In the genomic region with DNA sequence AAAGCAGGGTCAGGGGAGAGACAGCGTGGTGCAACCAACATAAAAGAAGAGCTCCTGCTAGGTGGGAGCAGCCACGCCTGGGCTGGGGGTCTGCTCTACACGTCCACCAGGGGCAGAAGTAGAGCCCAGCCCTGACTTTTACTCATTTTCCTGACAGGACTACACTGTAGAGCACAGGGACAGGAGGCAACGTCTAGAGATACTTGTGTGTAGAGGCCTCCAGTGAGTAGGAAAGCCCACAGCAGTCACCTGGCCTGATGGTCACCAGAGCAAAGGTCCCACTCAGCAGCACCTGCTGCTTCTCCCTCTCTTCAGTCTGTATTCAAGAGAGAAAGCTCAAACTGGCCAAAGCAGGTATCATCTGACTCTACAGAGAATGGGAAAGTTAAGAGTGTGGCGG, we compare ENCODE assay signal across 32 mouse cellular contexts.
"Had no signal": no experiment of that assay in that cellular context is flagged by ENCODE, and none has a peak within 500 bp of the region (broad histone marks: within the 10 kb centered on the region; RNA-seq: fewer than 3 reads in every experiment).

No protein-coding gene starts in this region.

- H3K9ac ChIP-seq: heart, embryonic 12.5 days; heart, embryonic 13.5 days; heart, embryonic 15.5 days; hindbrain, embryonic 12.5 days; hindbrain, embryonic 14.5 days; hindbrain, embryonic 15.5 days; kidney, embryonic 15.5 days had no signal

- H3K9me3 ChIP-seq: heart, embryonic 10.5 days; heart, embryonic 12.5 days; heart, embryonic 13.5 days; heart, embryonic 15.5 days; hindbrain, embryonic 10.5 days; hindbrain, embryonic 12.5 days; hindbrain, embryonic 15.5 days; kidney, embryonic 15.5 days had no signal

- ATAC-seq: hindbrain, embryonic 16.5 days; inflammation-experienced regulatory T-cells, adult 6 months had no signal

- H3K27me3 ChIP-seq: heart, embryonic 12.5 days; heart, embryonic 13.5 days; heart, embryonic 15.5 days; hindbrain, embryonic 12.5 days; hindbrain, embryonic 15.5 days; kidney, embryonic 15.5 days had no signal

- H3K4me2 ChIP-seq: heart, embryonic 11.5 days; heart, embryonic 12.5 days; heart, embryonic 13.5 days; heart, embryonic 15.5 days; hindbrain, embryonic 12.5 days; hindbrain, embryonic 14.5 days; hindbrain, embryonic 15.5 days; kidney, embryonic 15.5 days had no signal

- H3K4me3 ChIP-seq: heart, adult 2 months; heart, embryonic 10.5 days; heart, embryonic 12.5 days; heart, embryonic 13.5 days; heart, embryonic 15.5 days; hindbrain, embryonic 10.5 days; hindbrain, embryonic 12.5 days; hindbrain, embryonic 15.5 days; kidney, embryonic 15.5 days; layer of hippocampus, adult 2 months; left cerebral cortex, adult 2 months had no signal

- DNase-seq: heart, adult 2 months; heart, postnatal 10 days; heart, postnatal 14 days; heart, postnatal 36 days; heart, postnatal 4 days; kidney, adult 11 months; kidney, adult 18-20 months; kidney, adult 2 months; kidney, adult 8-10 months; kidney, adult 9 months; kidney, postnatal 10 days; kidney, postnatal 14 days; kidney, postnatal 25 days; kidney, postnatal 36 days; kidney, postnatal 4 days; layer of hippocampus, adult 9-11 months; layer of hippocampus, postnatal 36 days had no signal

- H3K4me1 ChIP-seq: heart, embryonic 10.5 days; heart, embryonic 12.5 days; heart, embryonic 13.5 days; heart, embryonic 15.5 days; hindbrain, embryonic 10.5 days; hindbrain, embryonic 12.5 days; hindbrain, embryonic 15.5 days; kidney, embryonic 15.5 days had no signal

- H3K27ac ChIP-seq: heart, adult 2 months; heart, embryonic 10.5 days; heart, embryonic 13.5 days; heart, embryonic 15.5 days; hindbrain, embryonic 10.5 days; hindbrain, embryonic 12.5 days; hindbrain, embryonic 14.5 days; hindbrain, embryonic 15.5 days; kidney, embryonic 15.5 days; kidney, postnatal 0 days; layer of hippocampus, adult 2 months; left cerebral cortex, adult 2 months had no signal
